Mouse (Mus musculus): ENCODE data around the gene F13a1.

Gene F13a1

DNA sequence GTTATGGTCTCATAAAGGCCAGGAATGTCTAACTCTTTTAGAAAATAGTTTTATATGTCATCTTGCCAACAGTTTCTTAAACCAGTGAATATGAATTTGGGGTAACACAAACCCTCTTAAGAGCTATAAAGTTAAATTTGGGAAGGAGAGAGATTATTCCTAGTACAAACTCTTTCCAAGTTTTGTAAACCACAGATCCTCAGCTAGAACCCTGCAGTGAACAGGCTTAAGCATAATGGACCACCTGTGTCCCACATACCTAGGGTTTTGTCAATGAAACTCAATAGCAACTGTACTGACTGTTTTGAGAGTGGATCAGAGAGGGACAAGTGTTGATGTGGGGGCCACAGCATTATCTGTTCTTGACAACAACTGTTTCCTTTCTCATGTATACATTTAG lies 96.4 kb downstream of the F13a1 start:
- DNase-seq (ENCODE audit: low spot score), result no peak

DNA sequence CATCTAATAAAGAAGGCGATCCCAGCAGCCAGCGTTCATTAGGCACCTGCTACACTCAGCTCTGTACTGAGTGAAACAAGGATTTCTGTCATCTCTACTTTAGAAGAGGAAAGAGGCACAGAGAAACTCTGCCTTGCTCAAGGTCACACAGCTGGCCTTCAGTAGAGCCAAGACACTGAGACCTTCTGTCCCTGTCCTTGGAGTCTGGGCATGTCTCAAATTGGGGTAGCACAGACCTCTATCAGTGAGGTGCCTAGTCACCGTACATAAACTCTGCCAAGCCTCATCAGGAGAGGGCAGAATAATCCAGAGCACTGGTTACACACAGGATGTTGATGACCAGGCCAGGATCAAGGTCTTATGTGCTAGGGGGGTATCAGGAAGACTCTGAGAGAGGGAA lies 108.2 kb downstream of the F13a1 start:
- no peak for DNase-seq (ENCODE audit: low spot score)

DNA sequence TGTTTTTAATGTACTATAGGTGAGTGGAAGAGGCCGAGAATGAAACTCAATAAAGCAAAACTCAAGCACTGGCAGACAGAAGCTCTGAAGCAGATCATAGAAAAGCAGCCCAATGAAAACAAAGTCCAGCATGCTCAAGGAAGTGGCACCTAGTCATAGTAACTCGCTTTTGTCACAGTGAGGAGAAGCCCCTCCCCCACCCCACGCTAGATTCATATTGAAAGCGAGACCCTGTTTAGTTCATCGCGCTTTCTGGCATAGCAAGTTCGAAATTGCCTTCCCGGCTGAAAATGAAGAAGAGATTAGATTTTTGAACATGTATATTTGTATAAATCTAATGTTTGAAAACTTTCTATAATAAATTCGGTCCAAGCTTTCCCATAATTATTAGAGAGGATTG lies 118.0 kb downstream of the F13a1 start:
- DNase-seq (ENCODE audit: low spot score), result no peak

DNA sequence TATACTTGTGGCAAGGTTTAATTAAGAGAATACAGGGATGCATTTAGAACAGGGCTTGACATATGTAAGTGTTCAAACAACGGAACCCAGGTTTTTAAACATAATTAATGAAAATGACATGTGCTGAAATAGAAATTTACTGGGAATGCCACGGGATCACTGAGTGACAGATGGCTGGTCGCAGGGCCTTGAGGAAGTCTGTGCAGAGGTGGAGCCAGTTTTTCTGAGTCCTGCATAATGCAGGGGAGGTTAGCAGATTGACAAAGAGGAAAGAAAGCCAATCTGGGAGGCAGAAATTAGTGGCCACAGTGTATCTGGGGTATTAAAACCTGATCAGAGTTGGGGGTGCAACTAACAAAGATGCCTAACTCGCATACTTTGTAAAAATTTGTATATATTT lies 130.3 kb downstream of the F13a1 start:
- DNase-seq (ENCODE audit: low spot score), result no peak

DNA sequence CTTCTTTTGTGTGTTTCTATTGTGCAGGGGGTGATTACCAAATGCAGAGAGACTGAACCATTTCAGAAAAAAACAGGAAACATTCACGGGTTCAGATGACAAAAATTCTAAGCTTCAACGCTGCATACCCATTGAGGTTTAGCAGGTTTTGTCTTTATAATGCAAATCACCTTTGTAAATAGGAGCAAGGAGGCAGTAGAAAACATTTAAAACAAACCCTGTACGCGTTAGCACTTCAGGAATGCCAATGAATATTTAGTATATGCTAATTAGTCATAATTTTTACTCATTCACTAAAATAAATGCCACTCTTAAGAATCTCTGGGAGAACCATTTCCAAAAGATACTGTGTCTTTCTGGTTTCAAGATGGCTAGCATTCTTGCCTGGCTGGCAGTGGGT lies 146.2 kb downstream of the F13a1 start:
- DNase-seq (ENCODE audit: low spot score), result no peak

DNA sequence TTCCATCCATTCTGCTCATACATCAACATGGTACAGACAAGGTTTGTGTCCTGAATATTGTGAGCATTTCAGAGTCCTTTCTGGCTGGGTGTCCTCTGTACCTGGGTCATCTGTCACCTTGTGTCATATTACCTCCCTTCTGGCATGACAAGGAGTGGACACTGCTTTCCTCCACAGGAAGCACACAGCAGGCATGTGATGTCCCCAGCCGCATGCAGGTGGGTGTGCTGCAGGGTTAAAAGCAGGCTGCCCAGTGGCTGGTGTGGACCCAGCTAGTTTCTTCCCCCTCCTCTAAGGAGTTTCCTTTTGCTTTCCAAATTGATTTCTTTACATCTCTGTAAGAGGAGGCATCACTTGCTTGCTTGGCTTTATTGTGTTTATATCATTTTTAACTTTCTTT lies 146.6 kb downstream of the F13a1 start:
- DNase-seq (ENCODE audit: low spot score), result no peak

DNA sequence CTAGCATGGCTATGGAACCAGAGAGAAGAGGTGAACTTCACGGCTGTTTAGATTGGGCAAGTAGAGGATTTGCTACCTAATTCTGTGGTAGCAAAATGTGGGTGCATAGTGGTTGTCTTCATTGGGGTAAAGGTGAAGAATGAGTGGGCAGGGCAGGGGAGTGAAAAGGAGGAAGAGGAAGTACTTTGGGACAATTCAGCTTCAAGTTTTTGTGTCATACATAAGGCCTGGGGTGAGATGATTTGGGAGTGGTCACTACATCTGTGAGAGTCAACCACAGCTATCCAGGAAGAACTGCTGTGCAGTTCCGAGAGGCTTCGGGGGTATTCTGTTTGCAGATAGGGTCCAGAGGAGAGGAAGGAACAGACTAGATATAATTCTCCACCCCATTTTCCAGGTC lies 148.4 kb downstream of the F13a1 start:
- no peak for DNase-seq (ENCODE audit: low spot score)

DNA sequence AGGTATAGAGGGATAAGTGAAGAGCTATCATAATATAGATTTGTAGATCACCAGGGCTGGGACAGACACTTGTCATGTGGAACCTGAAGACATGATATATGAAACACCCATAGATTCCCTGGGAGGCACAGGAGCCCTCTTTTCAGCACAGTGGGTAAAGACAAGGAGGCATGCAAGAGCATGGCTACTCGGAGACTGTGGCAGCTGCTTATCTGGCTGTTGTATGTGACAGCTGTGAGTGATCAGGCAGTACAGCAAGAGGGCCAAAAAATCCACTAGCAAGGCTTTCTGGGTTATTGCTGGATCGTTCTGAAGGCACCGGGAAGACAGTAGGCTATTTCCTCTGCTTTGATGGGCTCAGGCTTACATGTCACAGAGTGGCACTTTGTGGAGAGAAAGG lies 149.0 kb downstream of the F13a1 start:
- DNase-seq (ENCODE audit: low spot score), result no peak

DNA sequence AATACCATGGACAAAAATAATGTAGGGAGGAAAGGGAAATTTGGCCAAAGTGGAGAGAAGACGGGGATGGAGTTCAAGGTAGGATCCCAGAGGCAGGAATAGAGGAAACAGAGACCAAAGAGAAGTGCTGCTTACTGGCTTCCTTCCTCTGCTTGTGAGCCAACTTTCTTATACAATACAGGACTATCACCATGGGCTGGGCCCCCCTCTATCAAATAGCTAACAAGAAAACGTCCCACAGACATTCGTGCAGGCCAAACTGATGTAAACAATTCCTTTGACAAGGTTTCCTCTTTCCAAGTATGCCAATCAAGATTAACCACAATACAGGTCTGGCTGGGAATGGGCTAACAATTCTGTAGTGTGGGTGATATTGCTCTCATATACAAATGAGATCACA lies 154.0 kb downstream of the F13a1 start:
- DNase-seq (ENCODE audit: low spot score), result no peak

DNA sequence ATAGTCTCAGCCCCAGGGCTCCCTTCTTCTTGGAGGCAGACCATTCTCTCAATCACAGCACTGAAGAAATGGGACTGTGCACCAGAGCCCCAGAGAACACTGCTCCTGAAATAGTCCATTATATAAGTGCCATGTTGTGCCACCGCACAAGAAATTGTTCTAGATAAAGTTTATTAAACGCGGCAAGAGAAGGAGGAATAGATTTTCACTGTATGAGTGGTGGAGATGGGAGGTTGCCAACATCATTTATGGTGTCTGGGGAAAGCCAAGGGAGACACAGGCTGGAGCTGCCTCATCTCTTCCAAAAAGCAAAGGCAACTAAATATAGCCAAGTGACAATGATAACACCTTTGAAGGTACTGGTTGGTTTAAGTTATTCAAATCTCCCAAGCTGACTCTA lies 156.3 kb downstream of the F13a1 start:
- no peak for DNase-seq (ENCODE audit: low spot score)

DNA sequence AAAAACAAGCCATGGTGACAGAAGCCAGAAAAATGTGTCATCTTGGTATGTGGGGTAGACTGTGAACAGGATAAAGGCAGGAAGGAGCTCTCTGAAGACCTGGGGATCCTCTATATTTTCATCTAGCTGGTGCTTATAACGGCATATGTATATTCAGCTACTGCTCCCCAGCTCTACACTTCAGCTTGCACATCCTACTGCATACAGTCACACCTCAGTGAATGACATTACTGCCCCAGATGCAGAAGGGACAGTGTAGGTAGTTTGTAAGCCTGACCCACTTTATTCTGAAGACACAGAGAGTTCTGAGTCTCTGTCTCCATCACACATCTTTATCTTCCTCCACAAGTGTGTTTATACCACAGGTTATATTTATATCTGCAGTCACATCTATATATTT lies 157.8 kb downstream of the F13a1 start:
- DNase-seq (ENCODE audit: low spot score), result no peak

DNA sequence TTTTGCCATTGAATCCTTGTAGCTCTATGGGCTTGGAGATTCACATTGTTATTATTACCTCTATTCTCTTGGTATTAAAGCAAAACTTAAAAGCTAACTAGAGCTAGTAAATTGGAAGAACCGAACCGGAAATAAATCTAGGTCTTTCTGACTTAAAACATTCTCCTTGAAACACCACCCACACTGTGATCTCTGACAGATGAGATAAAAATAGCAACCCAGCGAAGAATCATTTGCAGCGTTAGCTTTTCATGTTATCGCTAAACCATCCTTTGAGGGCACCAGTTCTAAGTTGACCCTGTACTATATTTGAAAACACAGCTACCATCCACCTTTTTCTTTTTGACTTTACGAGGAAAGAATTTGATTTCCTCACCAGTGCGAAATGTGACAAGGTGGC lies 164.1 kb downstream of the F13a1 start:
- no peak for DNase-seq (ENCODE audit: low spot score)

DNA sequence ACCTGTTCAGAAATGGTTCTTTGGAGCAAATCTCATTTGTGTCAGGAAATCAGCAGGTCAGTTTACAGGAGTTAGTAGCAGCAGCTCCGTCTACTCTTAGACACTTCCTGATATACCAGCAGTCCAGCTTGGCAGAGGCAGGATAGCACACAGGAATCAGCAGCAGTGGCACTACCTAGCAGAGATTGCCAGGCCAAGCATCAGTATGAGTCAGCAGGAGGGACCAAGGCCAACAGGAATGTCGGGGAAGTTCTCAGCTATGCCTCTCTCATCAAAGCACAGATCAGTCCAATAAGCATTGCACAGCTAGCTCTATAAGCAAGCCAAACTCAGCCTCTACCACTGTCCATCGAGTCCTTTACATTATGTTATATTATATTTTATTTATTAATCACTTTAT lies 210.9 kb downstream of the F13a1 start:
- no peak for DNase-seq (ENCODE audit: low spot score)
